Mouse (Mus musculus) myocyte (in vitro differentiated cells): ENCODE data around the gene Zyg11b. TPM values are rescaled to one million over a fixed set of nuclear protein-coding genes. Genes with fewer than 3 reads are reported as not detected.
A peak's percentile ranks its signal among the peaks of the same experiment; 100 is the strongest.

ENCODE experiments used
- H3K27me3 ChIP-seq: one replicate; pipeline ENCODE4 v1.6.1; 2011; ENCODE audit not compliant: control insufficient read depth, insufficient read depth, insufficient read length
- H3K36me3 ChIP-seq: one replicate; pipeline ENCODE4 v1.6.1; 2011; ENCODE audit not compliant: control insufficient read depth, insufficient read depth
- H3K4me2 ChIP-seq: one replicate; pipeline ENCODE4 v1.6.1; 2011; ENCODE audit warnings: low read depth, control low read depth
- H3K4me3 ChIP-seq: one replicate; pipeline ENCODE4 v1.5.1; 2011; ENCODE audit warnings: mild to moderate bottlenecking, control low read depth, moderate library complexity
- H3K79me2 ChIP-seq: one replicate; pipeline ENCODE4 v1.6.1; 2011; ENCODE audit not compliant: control insufficient read depth, insufficient read depth
- H3ac ChIP-seq: one replicate; pipeline ENCODE4 v1.6.1; 2011; ENCODE audit not compliant: control insufficient read depth, insufficient read length
- CEBPB ChIP-seq: IDR thresholded peaks from 2 replicates; pipeline ENCODE4 v1.6.1; 2011; ENCODE audit warnings: mild to moderate bottlenecking, moderate library complexity; ENCODE audit not compliant: poor library complexity, insufficient read depth, severe bottlenecking
- E2F4 ChIP-seq: IDR thresholded peaks from one replicate; pipeline ENCODE4 v1.6.1; 2011; ENCODE audit warnings: mild to moderate bottlenecking, control low read depth, moderate library complexity; ENCODE audit not compliant: insufficient read depth
- MAX ChIP-seq: IDR thresholded peaks from one replicate; pipeline ENCODE4 v1.6.1; 2011; ENCODE audit warnings: low read depth, mild to moderate bottlenecking, control low read depth
- MYOD1 ChIP-seq, 3 experiments: IDR thresholded peaks; one replicate each; pipeline ENCODE4 v1.6.1; 2011; ENCODE audit warnings: control low read depth in 2 of 3, low read depth in 2 of 3, mild to moderate bottlenecking in 2 of 3, moderate library complexity in 1 of 3; ENCODE audit not compliant: insufficient read length in 2 of 3, control insufficient read depth in 1 of 3
- MYOG ChIP-seq, 3 experiments: IDR thresholded peaks; one replicate each; pipeline ENCODE4 v1.6.1; 2011; ENCODE audit warnings: control low read depth in 2 of 3, low read depth in 2 of 3, mild to moderate bottlenecking in 2 of 3; ENCODE audit not compliant: insufficient read length in 2 of 3, control insufficient read depth in 1 of 3, insufficient read depth in 1 of 3
- POLR2A ChIP-seq: IDR thresholded peaks from one replicate; pipeline ENCODE4 v1.6.1; 2011; ENCODE audit warnings: low read depth, mild to moderate bottlenecking, control low read depth, moderate library complexity; ENCODE audit not compliant: insufficient read length
- POLR2AphosphoS2 ChIP-seq: IDR thresholded peaks from one replicate; pipeline ENCODE4 v1.6.1; 2011; ENCODE audit warnings: low read depth, control low read depth; ENCODE audit not compliant: insufficient read length
- REST ChIP-seq: IDR thresholded peaks from one replicate; pipeline ENCODE4 v1.6.1; 2011; ENCODE audit warnings: mild to moderate bottlenecking, control low read depth, moderate library complexity; ENCODE audit not compliant: insufficient read depth, insufficient read length
- SRF ChIP-seq: IDR thresholded peaks from one replicate; pipeline ENCODE4 v1.6.1; 2011; ENCODE audit warnings: low read depth; ENCODE audit not compliant: control insufficient read depth, insufficient read length
- TCF12 ChIP-seq: IDR thresholded peaks from one replicate; pipeline ENCODE4 v1.6.1; 2011; ENCODE audit warnings: mild to moderate bottlenecking, control low read depth; ENCODE audit not compliant: poor library complexity, insufficient read depth, severe bottlenecking
- TCF3 ChIP-seq: IDR thresholded peaks from one replicate; pipeline ENCODE4 v1.6.1; 2011; ENCODE audit warnings: low read depth, control low read depth; ENCODE audit not compliant: insufficient read length
- USF1 ChIP-seq: IDR thresholded peaks from one replicate; pipeline ENCODE4 v1.6.1; 2011; ENCODE audit warnings: low read depth, mild to moderate bottlenecking, control low read depth, moderate library complexity
- polyA plus RNA-seq: library from polyadenylated mRNA; unstranded; fragments of >200 nt; fragmentation: generic; extraction: Trizol; gene quantifications from one replicate; pipeline ENCODE4 v1.2.1, GENCODE M21; 2012; ENCODE audit warnings: missing spikeins

The Zyg11b gene
- polyA plus RNA-seq, 1 experiment, result 12.8 TPM

DNA sequence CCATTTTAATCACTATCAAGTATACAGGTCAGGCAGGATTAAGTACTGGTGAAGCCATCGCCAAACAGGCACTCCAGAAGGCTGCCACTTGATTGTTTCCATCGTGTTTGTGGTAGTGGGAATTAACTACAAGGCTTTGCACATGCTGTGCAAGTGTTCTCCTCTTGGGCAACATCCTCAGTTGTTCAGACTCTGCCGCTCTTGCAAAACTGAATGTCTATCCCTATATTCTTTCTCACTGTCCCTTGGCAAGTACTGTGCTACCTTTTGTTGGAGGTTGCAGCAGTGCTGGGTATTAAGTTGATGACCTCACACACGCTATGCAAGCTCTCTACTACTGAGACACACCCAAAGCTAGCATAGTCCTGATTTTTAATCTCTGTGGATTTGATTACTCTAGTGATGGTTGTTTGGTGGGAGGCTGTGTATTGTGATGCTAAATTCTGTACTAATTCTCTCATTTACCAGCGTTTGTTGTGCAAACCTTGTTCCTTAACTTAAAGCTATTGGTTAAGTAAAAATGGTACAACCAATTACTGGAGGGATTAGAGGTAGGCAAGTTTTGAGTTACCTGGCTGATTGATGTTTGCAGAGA lies 1.5 kb upstream of the Zyg11b start:
- H3K4me2 ChIP-seq, result no peak overlapping the region
- H3K79me2 ChIP-seq, result peaks cover 32% of the 10 kb centered on the region
- no peaks in the 10 kb centered on the region for H3K27me3 ChIP-seq
- TF ChIP-seq MYOD1 (IDR thresholded peaks at IDR 0.05; ENCODE audit: control insufficient read depth in 1 of 3, insufficient read length in 2 of 3, low read depth in 2 of 3), result no peak
- no peak for TF ChIP-seq TCF12
- no peak for TF ChIP-seq E2F4
- TF ChIP-seq CEBPB, result no peak
- TF ChIP-seq USF1, result no peak
- TF ChIP-seq REST, result no peak
- TF ChIP-seq POLR2A, result no peak
- no peak for TF ChIP-seq TCF3
- no peak for TF ChIP-seq SRF
- no peak for TF ChIP-seq MYOG (IDR thresholded peaks at IDR 0.05; ENCODE audit: control insufficient read depth in 1 of 3, insufficient read depth in 1 of 3, insufficient read length in 2 of 3, low read depth in 2 of 3)
- H3ac ChIP-seq, result no peak overlapping the region
- no peaks in the 10 kb centered on the region for H3K36me3 ChIP-seq
- H3K4me3 ChIP-seq, result no peak overlapping the region

- Histone ChIP-seq H3K4me2 (peak overlapping the region; percentile 80), H3ac (peak overlapping the region; percentile 98), H3K4me3 (peak overlapping the region; percentile 66), H3K79me2 (peaks cover 53% of the 10 kb centered on the region), H3K27me3 (no peaks in the 10 kb centered on the region), H3K36me3 (no peaks in the 10 kb centered on the region)
- no peak for TF ChIP-seq POLR2A
- no peak for TF ChIP-seq CEBPB
- no peak for TF ChIP-seq POLR2AphosphoS2
- TF ChIP-seq TCF12, result no peak
- TF ChIP-seq SRF, result no peak
- no peak for TF ChIP-seq E2F4
- TF ChIP-seq REST, result no peak
- TF ChIP-seq MYOD1 (IDR thresholded peaks at IDR 0.05; ENCODE audit: control insufficient read depth in 1 of 3, insufficient read length in 2 of 3, low read depth in 2 of 3), result no peak
- TF ChIP-seq USF1, result no peak
- TF ChIP-seq TCF3, result no peak
- TF ChIP-seq MAX, result no peak
- TF ChIP-seq MYOG (IDR thresholded peaks at IDR 0.05; ENCODE audit: control insufficient read depth in 1 of 3, insufficient read depth in 1 of 3, insufficient read length in 2 of 3, low read depth in 2 of 3), result no peak
These were observed 630 bp downstream of the Zyg11b start for GRCm38 (mm10) chr4:108300266-108300665.

DNA sequence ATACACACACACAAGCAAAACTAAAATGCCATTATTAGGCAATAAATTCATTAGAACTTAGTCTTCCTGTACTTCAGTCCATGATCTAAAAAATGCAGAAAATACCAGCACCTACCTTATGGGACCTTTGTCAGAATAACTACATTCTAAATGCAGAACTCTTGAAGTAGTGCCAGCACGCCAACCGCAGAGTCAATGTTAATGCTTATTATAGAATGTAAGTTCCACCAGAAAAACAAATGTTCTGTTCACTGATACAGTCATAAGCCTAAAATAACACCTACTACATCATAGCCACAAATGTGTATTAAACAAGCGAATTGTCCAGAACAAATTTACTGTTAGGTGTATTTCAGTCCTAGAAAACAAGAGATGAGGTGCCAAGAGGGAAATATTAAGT lies 23.9 kb downstream of the Zyg11b start:
- Histone ChIP-seq H3ac (no peak overlapping the region), H3K79me2 (peaks cover 41% of the 10 kb centered on the region), H3K4me3 (no peak overlapping the region), H3K27me3 (no peaks in the 10 kb centered on the region), H3K36me3 (no peaks in the 10 kb centered on the region), H3K4me2 (no peak overlapping the region)
- TF ChIP-seq MYOD1 (IDR thresholded peaks at IDR 0.05; ENCODE audit: control insufficient read depth in 1 of 3, insufficient read length in 2 of 3, low read depth in 2 of 3) (no peak), POLR2AphosphoS2 (no peak), POLR2A (no peak), SRF (no peak)

DNA sequence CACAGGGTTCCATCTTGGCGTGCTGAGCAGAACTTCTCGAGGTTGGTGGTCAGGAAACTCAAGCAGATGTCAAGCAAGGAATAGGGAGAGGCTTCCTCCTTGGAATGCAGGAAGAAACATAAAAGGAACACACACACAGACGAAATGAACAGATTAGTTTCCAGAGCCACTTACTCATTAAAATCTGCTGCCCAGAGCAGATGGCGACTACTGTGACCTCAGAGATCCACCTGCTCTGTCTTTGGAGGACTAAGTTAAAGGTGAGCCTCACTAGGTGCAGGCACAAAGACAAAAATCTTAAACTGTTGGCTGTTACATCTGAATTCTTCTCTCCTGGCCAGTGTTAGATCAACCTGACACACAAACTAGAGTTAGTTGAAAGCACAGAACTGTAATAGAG lies 28.6 kb downstream of the Zyg11b start:
- Histone ChIP-seq H3ac (no peak overlapping the region), H3K4me3 (no peak overlapping the region), H3K4me2 (no peak overlapping the region), H3K36me3 (peaks cover 11% of the 10 kb centered on the region), H3K27me3 (no peaks in the 10 kb centered on the region), H3K79me2 (peaks cover 28% of the 10 kb centered on the region)
- TF ChIP-seq TCF3 (no peak), REST (no peak), MYOD1 (IDR thresholded peaks at IDR 0.05; ENCODE audit: control insufficient read depth in 1 of 3, insufficient read length in 2 of 3, low read depth in 2 of 3) (no peak), MAX (no peak), SRF (no peak), CEBPB (no peak), POLR2AphosphoS2 (no peak), USF1 (no peak), POLR2A (no peak), E2F4 (no peak), MYOG (IDR thresholded peaks at IDR 0.05; ENCODE audit: control insufficient read depth in 1 of 3, insufficient read depth in 1 of 3, insufficient read length in 2 of 3, low read depth in 2 of 3) (no peak), TCF12 (no peak)

- H3K79me2 ChIP-seq, result peaks cover 17% of the 10 kb centered on the region
- no peak overlapping the region for H3K4me3 ChIP-seq
- H3K36me3 ChIP-seq, result peaks cover 33% of the 10 kb centered on the region
These were observed 35.1 kb downstream of the Zyg11b start for GRCm38 (mm10) chr4:108265774-108266173.

More at GRCm38 (mm10) chr4:108265774-108266173, 35.1 kb downstream of the Zyg11b start:
- TF ChIP-seq POLR2A (no peak), REST (no peak), TCF3 (no peak), CEBPB (no peak), MAX (no peak), POLR2AphosphoS2 (no peak), MYOG (IDR thresholded peaks at IDR 0.05; ENCODE audit: control insufficient read depth in 1 of 3, insufficient read depth in 1 of 3, insufficient read length in 2 of 3, low read depth in 2 of 3) (no peak), SRF (no peak), TCF12 (no peak), MYOD1 (IDR thresholded peaks at IDR 0.05; ENCODE audit: control insufficient read depth in 1 of 3, insufficient read length in 2 of 3, low read depth in 2 of 3) (no peak), E2F4 (no peak), USF1 (no peak)
- H3K4me2 ChIP-seq, result no peak overlapping the region
- H3ac ChIP-seq, result no peak overlapping the region
- H3K27me3 ChIP-seq, result no peaks in the 10 kb centered on the region
